Mouse (Mus musculus) neural tube, embryonic 11.5 days (tissue): ENCODE data around the gene Zdhhc8. TPM values are rescaled to one million over a fixed set of nuclear protein-coding genes. Genes with fewer than 3 reads are reported as not detected.
"Not testable (repeated sequence)": the region's sequence is repeated elsewhere in the genome, so short reads cannot be mapped to it uniquely, and the experiment has no call there.

Source experiments
- ATAC-seq: fragments of 200-750 bp; cut with Nextera tagmentation; 2 replicates; pipeline ENCODE4 v1.8.0; 2017; ENCODE audit warnings: moderate number of reproducible peaks, mild to moderate bottlenecking, moderate TSS enrichment, moderate library complexity; ENCODE audit not compliant: insufficient read depth, low FRiP score, low TSS enrichment
- DNase-seq: peaks from one replicate; pipeline ENCODE4 v3.0.0-alpha.2; 2015; ENCODE audit warnings: low spot score
- H3K27ac ChIP-seq: fragments of 300-500 bp; sonication (generic); 2 replicates; pipeline ENCODE4 v1.5.1; 2014; ENCODE audit warnings: low read depth, mild to moderate bottlenecking, low read length
- H3K27me3 ChIP-seq: fragments of 300-500 bp; sonication (generic); 2 replicates; pipeline ENCODE4 v1.6.1; 2014; ENCODE audit warnings: mild to moderate bottlenecking, low read length, mixed read lengths; ENCODE audit not compliant: control insufficient read depth, insufficient read depth
- H3K36me3 ChIP-seq: fragments of 300-500 bp; sonication (generic); 2 replicates; pipeline ENCODE4 v1.6.1; 2014; ENCODE audit warnings: mild to moderate bottlenecking, low read length, moderate library complexity, mixed read lengths; ENCODE audit not compliant: control insufficient read depth, insufficient read depth
- H3K4me1 ChIP-seq: fragments of 300-500 bp; sonication (generic); 2 replicates; pipeline ENCODE4 v1.6.1; 2014; ENCODE audit warnings: low read length, mixed read lengths; ENCODE audit not compliant: control insufficient read depth, insufficient read depth
- H3K4me2 ChIP-seq: fragments of 300-500 bp; sonication (generic); 2 replicates; pipeline ENCODE4 v1.6.1; 2014; ENCODE audit warnings: low read depth, mild to moderate bottlenecking, moderate library complexity
- H3K4me3 ChIP-seq: fragments of 300-500 bp; sonication (generic); 2 replicates; pipeline ENCODE4 v1.5.1; 2014; ENCODE audit warnings: low read depth, low read length
- H3K9ac ChIP-seq: fragments of 300-500 bp; sonication (generic); 2 replicates; pipeline ENCODE4 v1.6.1; 2014; ENCODE audit warnings: mild to moderate bottlenecking, low read length
- H3K9me3 ChIP-seq: fragments of 300-500 bp; sonication (generic); 2 replicates; pipeline ENCODE4 v1.6.1; 2016; ENCODE audit warnings: low read length; ENCODE audit not compliant: control insufficient read depth
- WGBS: fragments of 180-500 bp; shearing (Covaris S2); extraction: QIAGEN DNeasy Blood & Tissue Kit; methylation state at CpG from one replicate; pipeline ENCODE4 v1.1.7; 2014; 5-methylcytosine and 5-hydroxymethylcytosine counted together
- polyA plus RNA-seq: library from polyadenylated mRNA; unstranded; fragments of >200 nt; fragmentation: Nextera tagmentation; extraction: Ambion mirVana; gene quantifications from 2 replicates; pipeline ENCODE4 v1.2.1, GENCODE M21; 2014

Gene Zdhhc8
- polyA plus RNA-seq, 1 experiment from 2014 or later, result 13.6 TPM

DNA sequence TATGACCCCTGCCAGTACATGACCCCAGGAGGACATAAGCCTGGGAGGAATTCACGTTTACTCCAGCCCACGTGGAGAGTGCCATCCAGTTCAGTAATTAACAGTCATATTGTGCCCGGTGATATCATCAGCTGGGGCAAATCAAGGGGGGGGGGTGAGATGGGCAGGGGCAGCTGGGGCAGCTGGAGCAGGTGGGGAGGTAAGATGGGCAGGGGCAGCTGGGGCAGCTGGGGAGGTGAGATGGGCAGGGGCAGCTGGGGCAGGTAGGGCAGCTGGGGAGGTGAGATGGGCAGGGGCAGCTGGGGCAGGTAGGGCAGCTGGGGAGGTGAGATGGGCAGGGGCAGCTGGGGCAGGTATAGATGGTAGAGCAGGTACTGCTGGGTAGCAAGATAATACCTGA lies 39.4 kb downstream of the Zdhhc8 start:
- WGBS, result 50% methylated on average over 3 of the region's 3 CpGs
- not testable (repeated sequence) for H3K4me2 ChIP-seq, H3K27ac ChIP-seq, H3K9me3 ChIP-seq, DNase-seq, H3K4me3 ChIP-seq, H3K9ac ChIP-seq, H3K36me3 ChIP-seq, ATAC-seq, H3K27me3 ChIP-seq
- peaks cover 38% of the 10 kb centered on the region for H3K4me1 ChIP-seq

DNA sequence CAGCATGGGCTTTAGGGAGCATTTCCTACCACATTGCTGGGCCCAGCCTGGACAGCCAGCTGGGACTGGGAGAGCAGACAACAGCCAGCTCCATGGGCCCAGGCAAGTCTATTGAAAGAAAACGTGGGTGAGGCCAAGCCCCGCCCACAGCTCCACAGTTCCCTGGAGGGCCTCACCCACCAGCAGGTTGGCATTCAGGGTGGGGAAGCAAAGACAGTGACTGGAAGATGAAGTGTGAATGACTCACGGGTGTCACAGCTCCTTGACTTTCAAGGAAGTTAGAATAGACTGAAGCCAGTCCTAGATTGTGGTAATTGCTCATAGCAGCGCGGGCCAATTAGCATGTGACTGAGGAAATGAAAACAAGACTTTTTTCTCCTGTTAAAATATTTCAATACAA lies 39.9 kb downstream of the Zdhhc8 start:
- Histone ChIP-seq H3K9me3 (no peaks in the 10 kb centered on the region), H3K36me3 (no peaks in the 10 kb centered on the region), H3K4me1 (peaks cover 38% of the 10 kb centered on the region), H3K27me3 (no peaks in the 10 kb centered on the region), H3K27ac (no peak overlapping the region), H3K4me2 (no peak overlapping the region), H3K9ac (no peak overlapping the region), H3K4me3 (no peak overlapping the region)
- ATAC-seq (no peak), DNase-seq (no peak)
- WGBS, result 44% methylated on average over 5 of the region's 5 CpGs

DNA sequence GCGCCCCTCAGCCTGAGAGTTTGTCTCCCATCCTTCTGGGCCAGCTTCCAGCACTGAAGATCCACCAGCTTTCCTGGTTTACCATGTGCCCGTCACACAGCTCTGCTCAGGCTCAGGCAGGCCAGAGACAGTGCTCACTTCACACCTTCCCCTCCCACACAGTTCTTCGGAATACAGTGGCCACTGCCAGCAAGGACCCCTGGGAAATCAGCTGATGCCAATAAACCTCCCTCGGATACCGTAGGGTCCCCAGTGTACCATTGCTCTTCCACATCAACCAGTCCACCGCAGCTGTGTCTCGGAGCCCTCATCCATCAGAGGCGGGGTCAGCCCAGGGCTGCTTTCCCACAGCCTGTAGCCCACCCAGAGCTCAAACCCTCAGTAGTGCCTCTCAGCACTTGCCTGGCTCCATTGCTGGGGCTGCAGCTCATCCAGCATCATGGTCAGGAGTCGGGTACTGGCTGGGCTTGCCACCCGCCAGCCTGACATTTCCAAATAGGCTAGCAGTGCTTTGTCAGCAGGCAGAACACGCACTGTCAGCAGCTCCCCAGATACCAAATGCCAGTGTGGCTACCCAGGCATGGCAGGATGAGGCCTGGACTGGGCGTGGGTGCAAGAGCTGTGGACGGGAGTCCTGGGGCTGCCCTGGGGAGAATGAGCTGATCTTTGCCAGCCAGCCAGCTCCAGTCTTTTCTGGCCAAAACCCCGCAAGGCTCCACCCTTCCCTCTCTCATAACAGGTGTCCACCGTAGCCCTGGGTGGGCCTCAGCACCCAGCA lies 40.5 kb downstream of the Zdhhc8 start:
- no peak overlapping the region for H3K4me3 ChIP-seq
- no peak overlapping the region for H3K4me2 ChIP-seq
- peak overlapping the region; percentile 49 for H3K27ac ChIP-seq
- WGBS, result 60% methylated on average over 15 of the region's 15 CpGs
- no peaks in the 10 kb centered on the region for H3K27me3 ChIP-seq
- peak; percentile 77 for ATAC-seq
- H3K4me1 ChIP-seq, result peaks cover 34% of the 10 kb centered on the region
- DNase-seq, result peak; percentile 73
- no peaks in the 10 kb centered on the region for H3K36me3 ChIP-seq
- H3K9me3 ChIP-seq, result no peaks in the 10 kb centered on the region
- H3K9ac ChIP-seq, result no peak overlapping the region

DNA sequence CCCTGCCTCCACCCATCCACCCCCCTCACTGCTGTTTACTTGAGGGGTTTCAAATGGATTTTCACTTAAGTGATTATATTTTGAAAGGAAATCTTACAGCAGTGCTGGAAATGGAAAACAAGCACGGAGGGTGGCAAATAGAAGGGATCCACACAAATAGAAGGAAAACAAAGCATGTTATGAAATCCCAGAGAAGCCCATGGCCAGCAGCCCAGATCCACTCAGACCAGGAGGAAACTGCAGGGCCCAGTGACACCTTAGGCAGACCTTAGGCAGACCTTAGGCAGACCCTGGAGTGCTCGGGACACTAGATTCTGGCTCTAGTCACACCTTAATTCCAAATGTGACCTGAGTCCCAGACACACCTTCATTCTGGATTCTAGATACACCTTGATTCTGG lies 43.9 kb downstream of the Zdhhc8 start:
- Histone ChIP-seq H3K4me1 (peaks cover 17% of the 10 kb centered on the region), H3K36me3 (no peaks in the 10 kb centered on the region), H3K4me2 (no peak overlapping the region), H3K4me3 (no peak overlapping the region), H3K27ac (no peak overlapping the region), H3K27me3 (no peaks in the 10 kb centered on the region), H3K9me3 (no peaks in the 10 kb centered on the region), H3K9ac (no peak overlapping the region)
- WGBS, result 85% methylated on average over 2 of the region's 2 CpGs
- no peak for ATAC-seq
- no peak for DNase-seq

DNA sequence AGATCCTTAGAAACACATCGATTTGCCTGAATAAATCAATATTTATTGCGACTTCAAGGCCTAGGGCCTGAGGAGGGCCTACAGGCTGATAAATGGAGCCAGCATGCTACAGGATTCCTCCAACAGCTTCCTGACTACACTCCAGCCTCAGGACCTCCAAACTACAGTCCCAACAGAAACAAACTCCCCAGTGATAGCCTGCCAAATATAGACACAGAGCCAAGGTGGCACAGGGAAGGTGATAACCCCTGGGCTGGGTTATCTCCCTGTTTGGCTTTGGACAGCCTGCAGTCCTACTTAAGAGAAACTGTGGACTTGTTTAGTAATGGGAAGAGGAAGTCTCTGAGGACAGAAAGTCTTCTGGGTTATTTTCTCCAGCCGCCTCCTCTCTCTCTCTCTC lies 47.7 kb downstream of the Zdhhc8 start:
- no peak for ATAC-seq
- WGBS, result 92% methylated on average over 3 of the region's 3 CpGs
- Histone ChIP-seq H3K36me3 (no peaks in the 10 kb centered on the region), H3K27ac (no peak overlapping the region), H3K9ac (no peak overlapping the region), H3K4me1 (peaks cover 8% of the 10 kb centered on the region), H3K27me3 (no peaks in the 10 kb centered on the region), H3K4me2 (no peak overlapping the region), H3K4me3 (no peak overlapping the region), H3K9me3 (no peaks in the 10 kb centered on the region)
- DNase-seq, result no peak

DNA sequence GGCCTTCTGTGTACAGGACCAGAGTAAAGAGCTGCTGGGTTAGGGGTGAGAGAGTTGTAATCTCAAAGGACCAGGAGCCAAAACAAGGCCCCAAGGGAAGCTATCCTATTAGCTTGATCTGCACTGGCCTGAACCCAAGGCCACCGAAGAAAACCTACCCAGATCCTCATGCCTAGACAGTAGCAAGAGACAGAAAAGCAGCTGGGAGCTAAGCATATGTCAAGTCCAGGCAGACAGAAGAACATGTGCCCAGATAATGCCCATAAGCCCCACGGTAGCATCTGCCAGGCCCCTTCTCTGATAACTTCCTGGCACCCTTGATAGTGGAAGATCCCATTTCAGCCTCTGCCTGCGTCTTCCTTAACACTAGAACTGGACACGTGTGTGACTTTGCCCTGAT lies 48.1 kb downstream of the Zdhhc8 start:
- DNase-seq (no peak), ATAC-seq (no peak)
- no peaks in the 10 kb centered on the region for H3K36me3 ChIP-seq
- H3K27ac ChIP-seq, result 0 out of 2 replicates have a peak overlapping the region, but pooled peaks have one; percentile 34
- no peak overlapping the region for H3K9ac ChIP-seq
- H3K4me2 ChIP-seq, result no peak overlapping the region
- H3K27me3 ChIP-seq, result no peaks in the 10 kb centered on the region
- WGBS, result 86% methylated on average over 4 of the region's 4 CpGs
- no peak overlapping the region for H3K4me3 ChIP-seq
- peaks cover 8% of the 10 kb centered on the region for H3K4me1 ChIP-seq
- H3K9me3 ChIP-seq, result no peaks in the 10 kb centered on the region

DNA sequence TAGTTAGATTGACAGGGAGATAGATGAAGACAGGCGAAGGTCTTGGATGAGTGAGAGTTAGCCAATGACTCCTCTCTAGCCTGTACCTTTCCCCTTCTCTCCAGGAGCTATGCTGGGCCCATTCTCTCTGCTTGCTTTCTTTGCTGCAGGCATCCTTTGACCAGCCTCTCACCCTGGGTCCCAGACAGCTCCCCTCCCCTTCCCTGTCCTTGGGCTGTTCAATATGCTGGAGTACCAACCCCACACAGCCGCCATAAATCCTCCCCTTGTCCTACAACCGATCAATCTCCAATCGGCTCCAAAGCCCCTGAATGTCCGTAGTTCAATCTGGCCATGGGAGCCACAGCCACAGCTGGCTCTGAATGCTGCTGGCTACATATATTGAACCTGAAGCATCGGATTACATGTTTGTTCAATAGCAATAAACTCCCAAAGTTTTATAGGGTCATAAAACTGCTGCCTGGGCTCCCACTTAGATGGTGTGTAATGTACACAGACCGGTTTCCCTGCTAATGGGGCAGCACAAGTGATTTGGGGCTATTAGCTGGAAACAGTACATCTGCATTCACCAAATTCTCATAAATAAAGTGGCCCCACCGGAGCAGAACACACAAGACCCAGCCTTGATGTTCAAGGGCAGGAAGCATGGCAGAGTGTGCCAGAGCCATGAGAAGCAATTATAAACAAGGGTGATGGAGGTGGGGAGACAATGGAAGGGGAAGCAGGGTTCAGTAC lies 49.1 kb downstream of the Zdhhc8 start:
- Histone ChIP-seq H3K9ac (no peak overlapping the region), H3K9me3 (no peaks in the 10 kb centered on the region), H3K4me3 (no peak overlapping the region), H3K4me1 (peaks cover 15% of the 10 kb centered on the region), H3K36me3 (no peaks in the 10 kb centered on the region), H3K4me2 (no peak overlapping the region), H3K27me3 (no peaks in the 10 kb centered on the region), H3K27ac (peak overlapping the region; percentile 2; the same call in 1 of the 2 replicates)
- WGBS, result 29% methylated on average over 8 of the region's 8 CpGs
- ATAC-seq, result peak; percentile 60; the same call in 1 of the 2 replicates
- no peak for DNase-seq

DNA sequence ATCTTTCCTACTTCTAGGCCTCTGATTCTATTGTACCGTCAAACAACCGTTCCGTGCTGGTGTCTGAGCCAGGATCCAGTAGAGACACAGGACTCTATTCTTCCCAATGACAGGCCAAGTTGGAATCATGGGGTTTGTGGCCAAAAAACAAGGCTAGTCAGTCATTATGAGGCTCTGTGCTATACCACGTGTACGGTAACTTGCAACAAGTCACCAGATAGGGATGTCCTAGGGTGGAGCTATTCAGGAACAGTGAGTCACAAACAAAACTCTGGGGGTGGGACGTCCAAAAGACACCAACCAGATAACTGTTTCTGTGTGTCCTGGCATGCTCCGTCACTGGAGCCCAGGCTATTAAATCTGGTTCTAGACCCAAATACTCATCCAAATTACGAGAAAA lies 52.2 kb downstream of the Zdhhc8 start:
- no peak overlapping the region for H3K27ac ChIP-seq
- DNase-seq, result no peak
- no peaks in the 10 kb centered on the region for H3K9me3 ChIP-seq
- peaks cover 15% of the 10 kb centered on the region for H3K4me1 ChIP-seq
- no peak overlapping the region for H3K4me3 ChIP-seq
- no peaks in the 10 kb centered on the region for H3K36me3 ChIP-seq
- H3K9ac ChIP-seq, result no peak overlapping the region
- WGBS, result 84% methylated on average over 8 of the region's 8 CpGs
- no peaks in the 10 kb centered on the region for H3K27me3 ChIP-seq
- no peak overlapping the region for H3K4me2 ChIP-seq
- no peak for ATAC-seq

DNA sequence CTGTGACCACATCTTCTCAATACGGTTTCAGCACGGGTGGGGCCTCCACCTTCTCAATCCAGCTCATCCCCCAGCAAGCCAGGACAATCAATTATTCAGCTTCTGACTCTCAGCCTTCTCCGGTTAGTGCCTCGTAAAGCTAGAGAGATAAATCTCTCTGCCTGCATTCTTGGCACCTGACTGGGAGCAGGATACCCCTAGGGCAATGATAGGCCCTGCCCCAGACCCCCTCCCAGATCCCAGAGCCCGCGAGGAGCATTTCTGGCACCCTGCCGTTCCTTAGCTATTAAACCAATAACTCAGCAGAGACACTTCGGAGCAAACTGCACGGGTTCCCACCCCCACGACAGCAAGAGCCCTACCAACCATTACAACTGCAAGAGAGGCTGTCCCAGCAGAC lies 53.5 kb downstream of the Zdhhc8 start:
- peaks cover 15% of the 10 kb centered on the region for H3K4me1 ChIP-seq
- no peaks in the 10 kb centered on the region for H3K27me3 ChIP-seq
- H3K36me3 ChIP-seq, result no peaks in the 10 kb centered on the region
- H3K27ac ChIP-seq, result no peak overlapping the region
- H3K4me3 ChIP-seq, result no peak overlapping the region
- no peaks in the 10 kb centered on the region for H3K9me3 ChIP-seq
- H3K4me2 ChIP-seq, result no peak overlapping the region
- no peak for DNase-seq
- ATAC-seq, result no peak
- 11% methylated on average over 10 of the region's 10 CpGs for WGBS
- no peak overlapping the region for H3K9ac ChIP-seq
